Comparison of ENCODE assay signal across 9 mouse cellular contexts in the genomic region with DNA sequence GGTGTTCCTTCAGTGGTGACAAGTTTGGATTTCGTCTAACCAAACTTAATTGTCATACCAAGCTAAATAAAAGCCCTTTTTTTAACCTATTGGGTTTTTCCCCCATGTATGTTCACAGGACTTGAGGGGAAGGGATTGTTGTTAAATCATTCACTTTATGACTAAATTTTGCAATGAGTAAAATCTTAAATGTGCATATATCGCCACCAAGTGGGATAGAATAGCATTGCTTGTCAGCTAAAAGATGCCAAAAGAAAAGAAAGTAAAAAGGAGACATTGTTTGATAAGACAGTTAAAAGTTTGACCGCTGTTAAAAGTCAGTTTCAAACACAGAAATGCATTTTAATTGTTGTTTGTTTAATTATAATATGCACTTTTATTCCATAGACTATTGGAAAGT.
DNase-seq lines count a peak whose midpoint lies in the region.
"Had no signal": no experiment of that assay in that cellular context is flagged by ENCODE, and none has a peak within 500 bp of the region (broad histone marks: within the 10 kb centered on the region; RNA-seq: fewer than 3 reads in every experiment).

No protein-coding gene starts in this region.

- H3K27ac ChIP-seq in midbrain, embryonic 10.5 days (replicated peaks), result no peak overlapping the region
- H3K27ac ChIP-seq: embryonic facial prominence, embryonic 15.5 days had no signal

- no peaks in the 10 kb centered on the region for H3K9me3 ChIP-seq in midbrain, embryonic 10.5 days (replicated peaks)
- H3K9me3 ChIP-seq: embryonic facial prominence, embryonic 15.5 days had no signal

- peak; percentile 23 to 46 for DNase-seq in cerebellum, postnatal 10 days
- DNase-seq in cerebellum, adult 11 months, result no peak
- peak; percentile 10 to 19 for DNase-seq in kidney, postnatal 36 days
- DNase-seq in kidney, adult 8-10 months, result no peak
- peak; percentile 62 for DNase-seq in CD4-positive, CD25-positive, alpha-beta regulatory T cell, adult 2 months (ENCODE audit: low read depth, low spot score)
- DNase-seq in large intestine, adult 2 months (ENCODE audit: low read depth, low spot score), result peak; percentile 10
- no peak for DNase-seq in adrenal gland, adult 8-10 months
- no peak for DNase-seq in midbrain, embryonic 10.5 days (ENCODE audit: low spot score)

- no peaks in the 10 kb centered on the region for H3K27me3 ChIP-seq in midbrain, embryonic 10.5 days (ENCODE audit: low read depth, poor library complexity, severe bottlenecking)
- H3K27me3 ChIP-seq: embryonic facial prominence, embryonic 15.5 days had no signal

- H3K4me3 ChIP-seq in midbrain, embryonic 10.5 days, result no peak overlapping the region
- H3K4me3 ChIP-seq: embryonic facial prominence, embryonic 15.5 days had no signal

- H3K4me1 ChIP-seq in midbrain, embryonic 10.5 days, result no peaks in the 10 kb centered on the region
- H3K4me1 ChIP-seq: embryonic facial prominence, embryonic 15.5 days had no signal

- H3K36me3 ChIP-seq in midbrain, embryonic 10.5 days, result peaks cover 31% of the 10 kb centered on the region

- WGBS in large intestine, adult 2 months, result 49% methylated on average over 3 of the region's 3 CpGs
- 78% methylated on average over 3 of the region's 3 CpGs for WGBS in midbrain, embryonic 10.5 days

Comparison
In these comparisons a context has a peak if more than half of its experiments do, and no peak if none do; other contexts are left out.
1. DNase-seq: peak in cerebellum, postnatal 10 days (2 of 2), kidney, postnatal 36 days (2 of 2), CD4-positive, CD25-positive, alpha-beta regulatory T cell, adult 2 months (single experiment) and large intestine, adult 2 months (single experiment); none in cerebellum, adult 11 months (single experiment), kidney, adult 8-10 months (0 of 2), adrenal gland, adult 8-10 months (single experiment) and midbrain, embryonic 10.5 days (single experiment).